Comparison of ENCODE assay signal across 8 mouse cellular contexts in the genomic region with DNA sequence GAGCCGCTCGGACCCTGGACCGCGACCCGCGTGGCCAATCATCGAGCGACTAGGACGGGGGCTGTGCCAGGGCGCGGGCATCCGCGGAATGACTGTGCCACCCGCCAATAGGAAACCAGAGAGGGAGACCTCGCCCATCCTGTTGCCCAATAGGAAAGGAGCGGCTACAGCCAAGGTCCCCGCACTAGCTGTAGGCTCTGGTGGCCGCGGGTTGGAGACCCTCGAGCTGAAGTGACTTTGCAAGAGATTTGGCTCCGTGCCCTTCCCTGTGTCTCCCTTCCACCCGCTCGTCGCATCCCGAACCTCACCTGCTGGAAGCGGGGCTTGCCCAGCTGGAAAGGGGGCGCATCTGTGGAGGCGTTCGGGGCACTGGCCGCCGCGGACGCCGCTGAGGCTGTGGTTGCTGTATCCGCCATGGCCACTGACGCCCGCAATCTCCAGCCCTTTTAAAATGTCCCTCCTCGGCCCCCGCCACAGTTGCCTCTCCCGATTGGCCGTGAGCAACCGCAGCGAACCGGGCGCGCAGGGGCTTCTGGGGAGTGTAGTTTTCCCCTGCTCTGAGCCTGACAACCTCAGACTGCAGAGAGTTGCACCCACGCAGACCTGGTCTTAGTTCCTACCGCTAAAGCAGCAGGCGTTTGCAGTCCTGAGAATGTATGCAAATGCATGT. TPM values are rescaled to one million over a fixed set of nuclear protein-coding genes. Genes with fewer than 3 reads are reported as not detected.
DNase-seq lines count a peak whose midpoint lies in the region; ATAC-seq and TF ChIP-seq lines count a peak whose summit lies in the region.

A gene (minus strand): TSS at position 423 of the 670 bp plus-strand sequence.

- WGBS in embryonic facial prominence, embryonic 14.5 days, result under 1% methylated on average over 36 of the region's 49 CpGs
- under 1% methylated on average over 49 of the region's 49 CpGs for WGBS in heart, adult 2 months
- under 1% methylated on average over 49 of the region's 49 CpGs for WGBS in limb, embryonic 13.5 days
- 0% methylated on average over 49 of the region's 49 CpGs for WGBS in midbrain, embryonic 16.5 days

- peak; percentile 74 for TF ChIP-seq POLR2A in heart, adult 2 months (IDR thresholded peaks at IDR 0.05; ENCODE audit: insufficient read depth, low read depth, low read length)

- no peaks in the 10 kb centered on the region for H3K27me3 ChIP-seq in embryonic facial prominence, embryonic 14.5 days (replicated peaks; ENCODE audit: control insufficient read depth, insufficient read depth, low read length)
- no peaks in the 10 kb centered on the region for H3K27me3 ChIP-seq in heart, adult 2 months (ENCODE audit: control insufficient read depth, insufficient read depth, low read length)
- H3K27me3 ChIP-seq in limb, embryonic 13.5 days, result peaks cover 19% of the 10 kb centered on the region
- H3K27me3 ChIP-seq in midbrain, embryonic 16.5 days (ENCODE audit: control insufficient read depth, insufficient read depth, low read depth, low read length), result no peaks in the 10 kb centered on the region

- peak within 1 kb of the TSS; percentile 84 for H3K9ac ChIP-seq in embryonic facial prominence, embryonic 14.5 days (ENCODE audit: low read depth, low read length)
- H3K9ac ChIP-seq in heart, adult 2 months (ENCODE audit: low read depth, low read length), result peak within 1 kb of the TSS; percentile 85
- peak within 1 kb of the TSS; percentile 73 for H3K9ac ChIP-seq in limb, embryonic 13.5 days
- H3K9ac ChIP-seq in midbrain, embryonic 16.5 days (ENCODE audit: low read depth, low read length), result peak within 1 kb of the TSS; percentile 82

- peak; percentile 98 for ATAC-seq in embryonic facial prominence, embryonic 14.5 days (ENCODE audit: low read depth)
- ATAC-seq in limb, embryonic 13.5 days (ENCODE audit: low FRiP score, low read depth), result peak; percentile 97
- ATAC-seq in midbrain, embryonic 16.5 days, result peak; percentile 98

- H3K79me2 ChIP-seq in heart, adult 2 months (replicated peaks; ENCODE audit: control insufficient read depth, insufficient read depth, low read length), result no peaks in the 10 kb centered on the region

- H3K4me3 ChIP-seq in embryonic facial prominence, embryonic 14.5 days (ENCODE audit: low read depth, low read length), result peak within 1 kb of the TSS; percentile 82
- peak within 1 kb of the TSS; percentile 72 for H3K4me3 ChIP-seq in heart, adult 2 months
- H3K4me3 ChIP-seq in limb, embryonic 13.5 days, result peak within 1 kb of the TSS; percentile 67
- peak within 1 kb of the TSS; percentile 67 for H3K4me3 ChIP-seq in midbrain, embryonic 16.5 days (ENCODE audit: low read depth, low read length)

- H3K4me2 ChIP-seq in embryonic facial prominence, embryonic 14.5 days (ENCODE audit: low read depth, low read length), result peak within 1 kb of the TSS; percentile 98
- peak within 1 kb of the TSS; percentile 94 for H3K4me2 ChIP-seq in limb, embryonic 13.5 days (replicated peaks)
- peak within 1 kb of the TSS; percentile 98 for H3K4me2 ChIP-seq in midbrain, embryonic 16.5 days (ENCODE audit: low read length)

- H3K27ac ChIP-seq in embryonic facial prominence, embryonic 14.5 days (replicated peaks; ENCODE audit: low read depth, low read length), result peak within 1 kb of the TSS; percentile 90
- peak within 1 kb of the TSS; percentile 98 for H3K27ac ChIP-seq in heart, adult 2 months
- H3K27ac ChIP-seq in limb, embryonic 13.5 days, result peak within 1 kb of the TSS; percentile 81; the same call in 1 of the 2 replicates
- H3K27ac ChIP-seq in midbrain, embryonic 16.5 days (ENCODE audit: low read length), result peak within 1 kb of the TSS; percentile 94

- H3K36me3 ChIP-seq in embryonic facial prominence, embryonic 14.5 days (ENCODE audit: control insufficient read depth, insufficient read depth, low read length), result peaks cover 3% of the 10 kb centered on the region; the same call in 1 of the 2 replicates
- H3K36me3 ChIP-seq in heart, adult 2 months (ENCODE audit: control insufficient read depth, insufficient read depth, low read length), result no peaks in the 10 kb centered on the region
- H3K36me3 ChIP-seq in limb, embryonic 13.5 days, result peaks cover 10% of the 10 kb centered on the region
- peaks cover 8% of the 10 kb centered on the region for H3K36me3 ChIP-seq in midbrain, embryonic 16.5 days (ENCODE audit: control insufficient read depth, insufficient read depth, low read length)

- no peak; the same call in 1 of the 2 replicates for TF ChIP-seq EP300 in heart, adult 2 months (IDR thresholded peaks at IDR 0.05; ENCODE audit: insufficient read depth, low read depth, low read length)

- TF ChIP-seq CTCF in heart, adult 2 months (IDR thresholded peaks at IDR 0.05), result no peak

- no peaks in the 10 kb centered on the region for H3K9me3 ChIP-seq in embryonic facial prominence, embryonic 14.5 days (ENCODE audit: control insufficient read depth, low read length)
- H3K9me3 ChIP-seq in limb, embryonic 13.5 days, result no peaks in the 10 kb centered on the region
- no peaks in the 10 kb centered on the region for H3K9me3 ChIP-seq in midbrain, embryonic 16.5 days (replicated peaks; ENCODE audit: control insufficient read depth, low read length, poor library complexity, severe bottlenecking)

- DNase-seq in 3T3-L1 (ENCODE audit: low read depth, low spot score), result peak; percentile 96
- peak; percentile 87 to 92 for DNase-seq in adrenal gland, postnatal 4 days (ENCODE audit: low spot score in 2 of 2)
- DNase-seq in embryonic facial prominence, embryonic 14.5 days (ENCODE audit: low spot score), result peak; percentile 97
- peak; percentile 96 for DNase-seq in heart, adult 2 months
- DNase-seq in kidney, adult 8-10 months, result peak; percentile 95
- peak; percentile 79 to 96 for DNase-seq in spleen, postnatal 10 days (ENCODE audit: low spot score in 2 of 2)

- intact Hi-C loops in heart, adult 2 months (cut with DNase I), result loop anchor here (5.0 kb wide), 4 partner anchors 71 to 196 kb away; a partner anchor contains a TSS

- H3K4me1 ChIP-seq in embryonic facial prominence, embryonic 14.5 days (ENCODE audit: control insufficient read depth, insufficient read depth, low read length), result no peaks in the 10 kb centered on the region
- peaks cover 2% of the 10 kb centered on the region for H3K4me1 ChIP-seq in heart, adult 2 months (ENCODE audit: control insufficient read depth, insufficient read depth, low read length)
- peaks cover 10% of the 10 kb centered on the region for H3K4me1 ChIP-seq in limb, embryonic 13.5 days
- peaks cover 4% of the 10 kb centered on the region; the same call in 1 of the 2 replicates for H3K4me1 ChIP-seq in midbrain, embryonic 16.5 days (ENCODE audit: control insufficient read depth, insufficient read depth, low read length)

RNA-seq across cellular contexts. Expression of the gene that starts here (rescaled TPM):
- total RNA-seq in adrenal gland, postnatal 4 days (2021), result 10 to 100 TPM; 11.8 to 12.7 TPM
- polyA plus RNA-seq in embryonic facial prominence, embryonic 14.5 days (2014; fragmentation: Nextera tagmentation; extraction: Ambion mirVana), result 6.7 and 8.9 TPM in 2 replicates
- 1 to 10 TPM; 4.2 to 5.3 TPM for total RNA-seq in heart, adult 2 months (2021)
- 4.9 and 5.9 TPM in 2 replicates for polyA plus RNA-seq in heart, adult 2 months (2012; rRNA removed)
- 8.9 and 10.1 TPM in 2 replicates for polyA plus RNA-seq in limb, embryonic 13.5 days (2015; fragmentation: Nextera tagmentation; extraction: Ambion mirVana)
- polyA plus RNA-seq in midbrain, embryonic 16.5 days (2015; fragmentation: Nextera tagmentation; extraction: Ambion mirVana), result 27.6 and 41.3 TPM in 2 replicates

Comparison
In these comparisons a context has a peak if more than half of its experiments do, and no peak if none do; other contexts are left out.
1. Peak in every context shown above with its lines: DNase-seq, ATAC-seq, H3K4me3 ChIP-seq and H3K27ac ChIP-seq.